Mouse (Mus musculus) heart, adult 8-10 months (tissue): ENCODE data around the gene Eln. TPM values are rescaled to one million over a fixed set of nuclear protein-coding genes. Genes with fewer than 3 reads are reported as not detected.
A peak's percentile ranks its signal among the peaks of the same experiment; 100 is the strongest.

ENCODE experiments used
- DNase-seq: peaks from one replicate; pipeline ENCODE4 v3.0.0; 2022; ENCODE audit warnings: low spot score
- total RNA-seq, 4 experiments: library from RNA; stranded (reverse); gene quantifications; 2 replicates each; pipeline ENCODE4 v1.2.4; 2022

Gene Eln
- total RNA-seq, result 10 to 100 TPM; 14.7 to 26.2 (median 17.6) TPM

DNA sequence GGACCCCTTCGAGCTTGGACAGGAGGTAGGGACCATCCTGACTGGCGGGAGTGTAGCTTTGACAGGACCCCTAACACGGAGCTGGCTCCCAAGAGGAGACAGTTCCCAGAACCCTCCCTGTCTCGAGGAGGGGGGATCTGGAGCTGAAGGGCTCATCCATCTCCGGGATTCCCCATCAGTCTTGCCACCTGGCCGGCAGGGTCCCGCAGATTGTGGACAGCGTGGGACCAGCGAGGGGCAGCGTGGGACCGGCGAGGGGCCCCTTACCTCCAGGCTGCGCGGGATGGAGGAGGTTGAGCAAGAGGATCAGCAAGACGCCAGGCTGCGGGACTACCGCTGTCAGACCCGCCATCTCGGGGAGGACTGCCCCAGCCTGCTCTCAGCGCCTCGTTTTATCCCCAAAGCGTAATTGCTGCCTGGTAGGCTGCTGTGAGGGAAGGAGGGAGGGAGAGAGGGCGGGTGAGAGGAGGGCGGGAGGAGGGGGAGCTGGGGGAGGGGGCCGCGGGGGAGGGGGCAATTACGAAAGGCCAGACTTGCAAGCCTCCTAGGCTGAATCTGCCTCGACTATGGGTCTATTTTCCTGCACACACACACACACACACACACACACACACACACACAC, at the start of gene Eln:
Eln (minus strand) TSS at position 434 of the 622 bp plus-strand sequence.
- peak; percentile 63 for DNase-seq

DNA sequence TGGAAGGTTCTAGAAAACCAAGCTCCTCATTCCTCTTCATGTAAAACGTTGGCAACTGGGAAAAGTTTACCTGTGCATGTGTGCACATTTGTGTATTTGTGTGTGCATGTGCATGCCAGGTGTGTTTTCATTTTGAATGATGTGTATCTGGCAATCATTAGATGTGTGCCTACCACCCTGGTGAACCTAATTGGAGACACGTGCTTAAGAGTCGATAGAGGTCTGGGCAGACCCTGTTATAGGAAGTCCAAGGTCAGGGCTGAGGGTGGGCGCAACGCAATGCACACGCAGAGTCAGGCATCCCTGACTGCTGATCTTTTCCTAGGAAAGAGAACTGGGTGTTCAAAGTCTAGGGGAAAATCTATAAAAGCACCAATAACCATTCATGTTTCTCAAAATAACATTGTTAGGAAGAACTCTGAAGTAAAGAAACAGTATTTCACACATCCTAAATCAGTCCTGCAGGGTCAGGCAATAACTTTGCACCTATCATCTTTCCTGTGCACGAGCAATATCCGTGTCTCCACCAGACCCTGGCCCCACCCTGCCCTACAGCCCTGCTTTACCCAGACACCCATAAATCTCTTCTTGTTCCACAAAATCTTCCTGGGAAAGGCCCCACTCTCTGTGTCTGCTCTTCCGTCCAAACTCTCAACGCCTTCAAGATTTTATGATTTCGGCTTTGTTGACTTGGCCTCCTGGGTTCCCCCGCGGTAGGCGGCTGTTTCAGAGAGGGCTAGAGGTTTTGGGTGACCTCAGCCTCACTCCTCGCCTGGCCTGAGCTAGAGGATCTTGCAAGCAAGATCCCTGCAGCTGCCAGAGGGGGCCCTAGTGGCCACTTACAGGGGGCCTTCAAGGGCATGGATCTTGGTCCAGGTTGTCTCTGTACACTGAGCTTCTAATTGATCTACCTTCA, 43.2 kb upstream of the Eln start:
- no peak for DNase-seq

DNA sequence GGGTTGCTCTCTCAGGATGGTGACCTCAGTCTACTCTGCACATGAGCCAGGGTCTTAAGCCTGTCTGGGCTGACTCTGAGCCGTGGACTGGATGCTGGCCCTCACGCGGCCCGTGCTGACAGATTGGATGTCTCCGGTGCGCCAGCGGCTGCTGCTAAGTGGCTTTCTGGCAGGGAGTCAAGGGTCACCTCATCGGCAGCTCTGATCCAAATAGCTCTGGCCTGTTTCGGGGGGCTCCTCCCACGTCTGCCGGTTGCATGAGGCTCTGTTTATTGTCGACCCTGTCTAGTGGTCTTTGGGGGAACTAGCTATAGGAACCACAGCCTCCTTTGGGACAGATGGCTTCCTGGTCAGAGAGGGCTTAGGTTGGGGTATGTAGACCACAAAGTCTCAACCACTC, 41.1 kb upstream of the Eln start:
- DNase-seq, result no peak

DNA sequence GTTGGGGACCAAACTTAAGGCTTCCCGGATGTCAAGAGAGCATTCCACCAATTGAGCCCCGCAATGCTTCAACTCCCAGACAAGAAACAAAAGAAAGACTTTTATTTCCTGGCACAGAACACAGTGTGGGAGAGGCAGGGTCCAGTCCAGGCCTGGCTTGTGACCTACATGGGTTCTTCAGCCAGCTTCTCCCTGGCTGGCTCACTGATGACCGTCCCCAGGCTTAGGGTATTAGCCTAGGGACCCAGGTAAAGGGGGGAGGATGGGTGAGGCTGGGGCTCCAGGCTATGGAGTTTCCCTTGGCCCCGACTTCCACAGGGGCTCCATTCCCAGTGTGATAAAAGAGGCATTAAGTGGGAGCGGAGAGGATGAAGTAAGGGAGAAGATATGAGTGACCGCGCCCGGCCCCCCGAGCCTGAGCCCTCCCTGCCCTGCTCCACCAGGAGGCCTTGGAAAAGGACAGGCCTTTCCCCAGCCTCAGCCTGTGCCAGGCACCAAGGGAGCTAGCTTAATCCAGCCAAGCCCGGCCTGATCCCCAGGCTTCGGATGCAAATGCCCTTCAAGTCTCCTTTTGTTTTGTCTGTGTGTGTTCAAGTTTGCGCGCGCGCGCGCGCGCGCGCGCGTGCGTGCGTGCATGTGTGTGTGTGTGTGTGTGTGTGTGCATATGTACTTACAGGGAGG, 38.7 kb upstream of the Eln start:
- DNase-seq, result no peak

DNA sequence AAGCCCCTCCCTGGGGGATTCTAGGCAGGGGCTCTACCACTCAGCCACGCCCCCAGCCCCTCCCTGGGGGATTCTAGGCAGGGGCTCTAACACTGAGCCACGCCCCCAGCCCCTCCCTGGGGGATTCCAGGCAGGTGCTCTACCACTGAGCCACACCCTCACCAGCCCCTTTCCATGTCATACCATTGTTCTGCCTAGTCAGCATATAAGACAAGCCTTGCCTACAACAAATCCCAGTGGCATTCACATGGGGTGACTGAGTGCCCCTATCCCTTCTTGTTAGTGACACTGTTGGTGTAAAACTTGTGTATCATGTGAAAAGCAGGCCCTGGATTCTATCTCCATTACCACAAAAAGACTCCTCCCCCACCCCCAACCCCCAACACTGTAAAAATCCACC, 36.7 kb upstream of the Eln start:
- DNase-seq, result no peak

DNA sequence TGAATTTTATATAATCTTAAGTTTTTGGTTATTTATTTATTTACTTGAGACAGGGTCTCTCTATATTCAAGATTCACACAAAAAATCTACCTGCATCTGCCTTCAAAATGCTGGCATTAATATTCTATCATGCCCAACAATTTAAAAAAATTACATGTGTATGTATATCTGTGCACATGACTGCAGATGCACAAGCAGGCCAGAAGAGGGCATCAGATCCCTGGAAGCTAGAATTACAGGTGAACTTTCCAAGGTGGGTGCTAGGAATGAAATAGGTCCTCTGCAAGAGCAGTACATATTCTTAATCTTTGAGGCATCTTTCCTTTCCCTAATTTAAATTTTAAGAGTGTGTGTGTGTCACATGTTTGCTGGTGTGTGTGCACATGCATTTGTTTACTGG, 33.8 kb upstream of the Eln start:
- no peak for DNase-seq

DNA sequence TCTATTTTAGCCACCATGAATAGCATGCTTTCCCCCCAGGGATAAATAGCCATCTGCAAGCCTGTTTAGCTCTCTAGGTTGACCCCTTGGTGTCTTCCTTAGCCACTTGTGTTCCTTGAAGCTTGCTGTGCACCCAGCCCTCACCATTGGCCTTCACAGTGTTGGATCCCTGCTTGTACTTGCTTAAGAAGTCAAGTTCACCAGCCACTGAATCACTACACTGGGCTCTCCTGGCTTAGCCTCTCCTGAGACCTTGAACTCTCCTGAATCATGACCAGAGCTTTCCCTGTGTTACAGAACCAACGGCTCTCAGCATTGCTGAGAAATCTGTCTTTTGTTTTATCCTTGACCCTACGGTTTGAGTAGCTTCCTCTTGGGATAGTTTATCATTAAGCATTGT, 33.0 kb upstream of the Eln start:
- no peak for DNase-seq

DNA sequence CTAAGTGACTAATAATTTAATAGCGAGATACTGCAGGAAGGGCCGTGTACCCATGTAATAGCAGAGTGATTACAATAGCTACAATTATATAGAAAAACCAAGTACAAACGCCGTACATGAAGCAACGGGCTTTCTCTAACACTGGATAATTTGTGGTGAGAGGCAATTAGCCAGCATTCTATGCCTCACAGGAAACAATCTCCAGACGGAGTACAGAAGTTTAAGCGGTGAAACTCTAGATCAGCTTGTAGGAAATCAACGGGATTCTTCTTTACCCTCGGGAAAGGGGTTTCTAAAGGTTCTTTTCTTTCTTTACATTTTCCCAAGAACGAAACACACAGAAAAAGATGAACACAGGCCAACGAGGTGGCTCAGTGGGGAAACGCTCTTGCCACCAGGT, 29.4 kb upstream of the Eln start:
- DNase-seq, result no peak

DNA sequence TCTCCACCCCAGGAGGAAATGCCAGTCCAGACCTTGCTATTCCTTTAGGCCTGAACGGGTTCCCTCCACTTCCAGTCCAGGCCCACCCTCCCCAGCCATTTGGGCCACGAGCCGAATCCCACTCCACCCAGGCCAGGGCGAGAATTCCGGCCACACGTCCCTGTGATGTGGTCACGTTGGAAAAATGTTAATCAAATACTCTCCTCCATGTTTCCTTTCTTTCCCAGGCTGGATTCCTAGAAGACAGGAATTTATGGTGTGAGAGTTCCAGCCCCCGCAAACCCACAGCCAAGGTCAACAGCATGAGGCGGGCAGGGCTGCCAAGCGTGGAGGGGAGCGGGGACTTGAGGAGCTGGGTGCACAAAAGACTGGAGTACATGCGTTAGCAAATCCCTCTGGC, 25.4 kb upstream of the Eln start:
- DNase-seq, result peak; percentile 28

DNA sequence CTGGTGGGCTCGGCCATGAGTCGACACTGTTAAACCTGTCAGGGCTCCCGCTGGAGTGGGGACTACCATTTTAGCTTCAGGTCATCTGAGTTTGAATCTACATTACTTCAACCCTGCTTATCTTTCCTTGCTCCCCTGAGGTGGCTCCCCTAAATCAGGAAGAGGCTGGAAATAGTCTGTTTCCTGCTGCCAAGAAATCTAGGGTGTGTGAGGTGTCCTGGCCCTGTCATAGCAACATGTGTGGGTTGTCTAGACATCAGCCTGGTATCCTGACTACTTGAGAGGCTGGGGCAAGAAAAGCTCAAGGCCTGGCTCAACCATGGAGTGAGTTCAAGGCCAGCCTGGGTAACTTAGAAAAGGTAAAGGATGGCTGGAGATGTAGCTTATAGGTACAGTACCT, 24.6 kb upstream of the Eln start:
- no peak for DNase-seq

DNA sequence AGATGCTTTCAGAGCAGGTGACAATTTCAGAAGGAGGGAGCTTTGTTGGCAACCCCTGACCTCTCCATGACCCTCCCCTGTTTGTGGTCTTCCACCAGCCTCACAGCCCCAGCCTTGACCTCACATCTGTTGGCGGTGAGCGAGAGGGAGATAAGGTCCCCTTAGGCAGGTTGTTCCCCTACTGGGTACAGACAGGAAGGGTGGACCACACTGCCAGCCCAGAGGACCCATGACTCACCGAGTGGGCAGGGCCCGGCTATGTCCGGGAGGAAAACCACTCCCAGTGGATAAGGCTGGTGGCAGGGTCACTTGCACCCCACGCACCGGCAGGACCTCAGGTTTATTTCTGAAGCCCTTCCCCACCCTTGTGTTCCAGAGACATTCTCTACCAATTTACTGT, 22.1 kb upstream of the Eln start:
- DNase-seq, result no peak

DNA sequence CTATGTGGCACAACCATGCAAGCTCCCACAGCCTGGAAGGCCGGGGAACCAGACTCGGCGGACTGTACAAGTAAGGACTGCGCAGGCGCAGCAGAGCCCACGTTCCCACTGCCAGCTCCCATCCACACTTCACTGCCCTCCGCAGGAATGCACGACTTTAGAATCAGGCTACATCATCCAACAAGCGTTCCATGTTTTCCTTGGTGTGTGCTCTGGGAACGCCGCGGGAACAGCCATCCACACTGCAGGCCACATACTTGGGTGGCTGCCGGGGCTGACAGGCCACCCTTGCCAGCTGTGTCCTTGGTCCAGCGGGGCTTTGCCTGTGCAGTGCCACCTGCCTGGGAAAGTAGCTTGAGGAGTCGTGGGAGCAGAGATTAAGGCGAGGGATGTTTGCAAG, 18.3 kb upstream of the Eln start:
- no peak for DNase-seq

DNA sequence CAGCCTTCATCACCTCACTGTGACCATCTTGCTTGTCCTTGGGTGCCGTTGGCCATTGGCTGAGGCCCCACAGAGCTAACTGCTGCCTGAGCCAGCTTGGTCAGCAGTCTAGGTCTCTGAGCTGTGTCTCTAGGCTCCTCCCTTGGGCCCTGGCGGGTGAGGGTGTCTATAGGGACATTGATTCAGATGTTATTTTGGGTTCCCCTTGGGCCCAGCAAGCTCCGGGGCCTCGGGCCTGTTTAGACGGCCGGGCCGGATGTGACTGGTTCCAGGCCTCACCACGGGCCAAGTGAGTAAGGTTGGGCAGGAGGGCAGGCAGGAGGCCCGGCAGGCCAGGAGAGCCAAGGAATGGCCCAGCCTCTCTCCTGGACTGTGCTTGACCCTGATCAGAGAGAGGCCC, 16.2 kb upstream of the Eln start:
- DNase-seq, result peak; percentile 68

DNA sequence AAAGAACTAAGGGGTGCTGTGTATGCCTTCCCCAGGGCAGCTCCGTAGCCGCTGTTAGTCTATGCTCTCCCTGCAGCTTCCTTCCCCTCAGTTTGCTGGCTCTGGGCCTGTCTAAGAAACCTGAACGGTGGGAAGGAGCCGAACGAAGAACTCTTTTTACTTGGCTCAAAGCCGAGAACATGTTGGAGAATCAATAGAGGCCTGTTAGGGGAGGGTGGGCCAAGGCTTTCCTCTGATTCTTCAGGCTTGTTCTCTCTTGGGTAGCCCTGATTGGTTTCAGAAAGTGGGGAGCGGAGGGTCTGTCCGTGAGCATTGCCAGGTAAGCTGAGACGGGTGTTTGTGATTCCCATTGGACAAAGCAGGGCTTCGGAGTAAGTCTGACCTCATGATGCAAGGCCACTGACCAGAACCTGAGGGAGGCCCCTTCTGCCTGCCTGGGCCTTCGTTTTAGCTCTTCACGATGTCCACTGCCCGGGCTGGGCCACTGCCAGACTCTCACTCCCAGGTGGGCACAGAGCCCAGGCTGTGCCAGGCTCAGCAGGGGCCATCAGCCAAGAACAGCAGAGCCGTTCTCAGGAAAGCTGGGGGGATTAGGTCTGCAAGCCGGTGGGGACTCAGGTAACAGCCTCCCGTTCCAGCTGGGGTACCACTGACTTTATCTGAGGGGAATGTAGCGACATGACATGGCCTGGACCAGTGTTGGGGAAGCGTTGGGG, 14.4 kb upstream of the Eln start:
- no peak for DNase-seq

DNA sequence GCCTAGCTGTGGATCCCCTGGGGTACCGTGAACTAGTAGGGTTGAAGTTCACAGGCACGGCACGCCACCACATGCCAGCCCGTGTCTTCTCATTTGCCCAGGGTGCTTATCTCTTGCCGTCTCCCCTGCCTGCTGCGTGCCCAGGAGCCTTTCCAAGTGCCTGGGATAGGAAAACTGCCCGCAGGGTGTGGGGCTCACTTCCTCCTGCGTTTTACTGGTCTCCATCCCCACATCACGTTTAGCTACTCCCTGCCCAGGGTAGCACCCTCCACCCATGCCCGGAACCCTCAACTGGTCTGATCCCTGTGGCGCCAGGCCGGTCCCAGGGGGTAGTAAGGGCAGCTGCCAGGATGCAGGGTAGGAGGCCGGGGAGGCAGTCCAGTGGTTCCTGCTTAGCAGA, 8.9 kb upstream of the Eln start:
- DNase-seq, result no peak

DNA sequence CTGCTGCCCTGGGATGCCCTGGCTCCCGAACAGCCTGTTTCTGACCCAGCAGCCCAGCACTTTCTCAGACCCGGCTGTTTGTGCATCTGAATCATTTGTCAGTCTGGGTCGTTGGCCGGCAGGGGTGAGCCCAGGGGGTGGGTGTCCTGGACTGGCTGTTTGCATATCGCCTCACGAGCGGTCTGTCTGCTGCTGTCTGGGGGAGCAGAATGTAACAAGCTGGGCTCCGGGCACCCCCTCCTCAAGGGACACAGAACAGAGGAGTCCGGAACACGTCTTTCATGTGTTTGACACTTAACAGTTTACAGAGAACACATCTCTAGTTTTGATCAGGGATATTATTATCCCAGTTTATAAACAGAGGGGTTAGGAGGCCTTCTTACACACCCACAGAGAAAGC, 7.0 kb upstream of the Eln start:
- no peak for DNase-seq

DNA sequence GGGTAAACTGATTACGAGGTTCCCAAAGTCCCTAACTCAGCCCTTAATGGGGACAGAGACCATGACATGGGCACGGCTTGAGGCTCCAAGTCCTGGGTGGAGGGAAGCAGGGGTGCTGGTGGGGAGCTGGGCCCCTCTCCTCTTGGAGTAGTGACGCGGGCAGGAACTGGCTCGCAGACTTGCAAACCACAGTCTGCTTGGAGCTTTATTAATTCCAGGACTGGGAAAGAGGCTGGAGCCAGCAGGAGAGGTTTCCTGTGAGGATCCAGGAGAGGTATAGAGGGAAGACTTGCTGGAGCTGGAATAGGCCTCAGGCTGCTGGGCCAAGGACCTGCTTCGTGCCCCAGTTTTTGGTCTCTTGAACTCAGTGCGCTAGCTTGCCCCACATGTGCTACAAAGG, 3.3 kb upstream of the Eln start:
- no peak for DNase-seq

DNA sequence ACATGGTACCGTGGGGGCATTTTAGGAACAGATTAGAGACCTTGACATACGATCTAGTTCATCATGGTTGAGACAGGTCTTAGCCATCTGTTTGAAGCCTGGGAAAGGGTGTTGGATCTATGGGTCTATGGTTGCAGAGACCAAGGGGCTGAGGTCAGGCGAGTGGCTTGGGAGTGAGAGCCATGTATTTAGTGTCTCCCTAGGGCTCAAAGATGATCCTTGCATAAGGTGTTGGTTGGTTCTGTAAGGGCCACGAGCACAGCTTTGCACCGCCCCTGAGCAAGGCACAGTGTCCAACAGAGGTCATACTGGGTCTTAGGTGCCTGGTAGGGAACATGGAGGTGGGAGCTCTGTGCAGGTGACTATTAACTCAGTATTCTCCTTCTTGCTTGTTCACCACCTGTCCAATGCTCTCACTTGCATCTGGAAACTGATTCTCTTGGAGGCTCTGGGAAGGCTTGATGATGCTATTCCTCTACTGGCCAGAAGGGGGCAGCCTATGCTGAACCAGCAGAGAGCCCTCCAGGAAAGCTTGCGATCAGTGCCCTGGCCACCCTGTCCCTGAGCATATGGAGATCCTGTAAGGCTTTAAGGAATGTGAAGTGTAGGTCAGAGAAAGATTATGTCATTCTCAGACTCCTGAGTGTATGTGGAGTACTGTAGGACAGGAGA, 960 bp upstream of the Eln start:
- peak; percentile 76 for DNase-seq

DNA sequence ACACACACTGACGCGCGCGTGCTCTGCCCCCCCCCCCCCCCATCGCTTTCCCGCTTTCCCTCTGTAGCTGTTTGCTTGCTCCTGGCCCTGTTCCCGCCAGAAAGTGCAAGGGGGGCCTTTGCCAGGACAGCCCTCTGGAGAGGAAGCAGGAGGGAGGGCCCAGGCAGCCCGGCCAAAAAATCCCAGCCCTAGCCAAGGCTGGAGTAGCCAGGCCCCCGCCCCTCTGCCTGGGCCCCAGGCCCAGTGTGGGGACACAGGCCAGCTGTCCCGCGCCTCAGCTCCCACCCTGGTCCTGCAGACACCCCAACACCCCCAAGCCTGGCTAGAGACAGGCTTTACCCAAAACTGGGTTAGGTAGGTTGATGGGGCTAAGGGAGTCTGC, 380 bp upstream of the Eln start:
- peak; percentile 93 for DNase-seq

DNA sequence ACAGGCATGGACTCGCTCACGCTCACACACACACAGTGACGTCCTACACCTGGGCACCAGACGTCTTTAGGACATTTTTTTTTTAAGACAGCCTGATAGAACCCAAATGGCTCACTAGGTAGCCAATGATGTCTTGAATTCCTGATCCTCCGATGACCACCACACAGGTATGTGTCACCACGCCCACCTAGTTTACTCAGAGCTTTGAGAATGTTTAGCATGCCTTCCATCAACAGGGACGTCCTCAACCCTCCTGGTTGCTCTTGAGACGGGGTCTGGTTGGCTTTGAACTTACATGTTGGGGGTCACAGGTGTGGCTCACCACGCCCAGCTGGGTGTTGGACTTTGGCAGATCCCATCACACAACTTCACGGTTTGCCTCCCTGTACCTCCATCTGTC, 922 bp downstream of the Eln start:
- DNase-seq, result no peak

DNA sequence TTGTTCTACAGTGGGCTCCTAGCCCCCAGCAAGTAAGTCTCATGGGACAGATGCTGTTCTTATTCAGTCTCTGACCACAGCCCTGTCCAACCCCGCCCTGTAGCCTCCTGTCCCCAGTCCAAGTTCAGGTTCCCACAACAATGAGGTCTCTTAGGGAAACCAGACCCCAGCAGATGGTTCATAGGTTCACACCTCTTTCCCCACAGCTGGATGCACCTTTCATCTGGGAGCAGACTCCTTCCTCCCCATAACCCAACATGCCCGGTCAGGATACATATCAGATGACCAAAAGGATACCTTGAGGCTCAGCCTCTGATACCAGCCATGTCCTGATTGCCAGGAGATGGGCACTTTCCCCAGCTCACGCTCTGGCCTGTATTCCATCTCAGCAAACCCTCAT, 1.3 kb downstream of the Eln start:
- no peak for DNase-seq

DNA sequence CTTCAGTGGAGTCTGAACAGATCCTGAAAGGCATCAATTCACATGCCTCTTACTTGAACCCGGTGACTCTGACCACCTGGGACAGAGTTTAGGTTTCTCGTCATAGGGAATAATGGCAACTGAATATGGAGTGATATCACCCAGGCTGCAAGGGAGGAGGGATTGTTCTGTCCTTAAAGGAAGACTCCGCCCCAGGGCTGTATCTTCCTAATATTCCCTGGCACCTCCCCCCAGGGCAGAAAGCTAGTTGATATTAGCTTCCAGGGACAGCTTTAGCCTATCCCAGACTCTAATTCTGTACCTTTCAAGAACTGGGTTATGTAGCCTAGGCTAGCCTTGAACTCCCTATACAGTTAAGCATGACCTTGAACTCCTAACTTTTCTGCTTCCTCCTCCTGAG, 2.1 kb downstream of the Eln start:
- no peak for DNase-seq
